Mouse (Mus musculus): Measurements from ENCODE around the gene Sigirr. TPM values are rescaled to one million over a fixed set of nuclear protein-coding genes. Genes with fewer than 3 reads are reported as not detected.
A peak's percentile ranks its signal among the peaks of the same experiment; 100 is the strongest.

The Sigirr gene
- polyA plus RNA-seq, 1 experiment from 2014 or later = 2.2 TPM

DNA sequence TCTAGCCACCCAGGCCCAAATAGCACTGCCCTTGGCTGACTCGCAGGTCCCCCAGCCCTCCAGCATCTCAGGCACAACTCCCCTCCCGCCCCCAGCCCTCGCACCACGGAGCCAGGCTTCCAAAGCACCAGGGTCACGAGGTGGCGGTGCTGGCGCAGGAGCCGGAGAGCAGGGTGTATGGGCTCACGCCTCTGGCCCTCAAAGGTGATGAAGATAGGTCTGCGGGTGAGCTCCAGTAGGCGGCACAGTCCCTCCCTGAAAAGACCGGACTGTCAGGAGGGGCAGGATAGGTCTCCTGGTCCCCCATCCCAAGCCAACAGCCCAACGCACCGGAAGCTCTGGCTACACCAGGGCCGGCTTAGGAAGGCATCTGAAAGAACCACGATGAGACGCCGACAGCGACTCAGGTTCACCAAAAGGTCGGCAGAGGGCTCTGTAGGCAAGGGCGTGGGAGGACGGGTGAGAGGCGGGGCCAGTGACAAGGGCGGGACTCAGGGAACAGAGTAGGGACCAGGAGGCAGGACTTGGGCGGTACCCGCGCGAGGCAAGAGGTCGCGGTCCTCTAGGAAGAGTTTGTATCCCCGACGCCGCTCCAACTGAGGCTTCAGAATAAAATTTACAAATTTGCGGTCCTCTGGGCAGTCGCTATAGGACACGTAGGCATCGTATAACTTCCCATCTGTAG, 8.2 kb downstream of the Sigirr start:
- peaks cover 53% of the 10 kb centered on the region for H3K4me1 ChIP-seq
- H3K36me3 ChIP-seq (replicated peaks) = no peaks in the 10 kb centered on the region
- peak overlapping the region; percentile 78 for H3K27ac ChIP-seq
- H3K4me3 ChIP-seq = peak overlapping the region; percentile 45
- peaks cover 85% of the 10 kb centered on the region for H3K27me3 ChIP-seq (ENCODE audit: poor library complexity, severe bottlenecking)
- peak; percentile 86 for DNase-seq (ENCODE audit: extremely low spot score, low spot score)
- H3K9me3 ChIP-seq = no peaks in the 10 kb centered on the region
- 8% methylated on average over 37 of the region's 37 CpGs for WGBS

DNA sequence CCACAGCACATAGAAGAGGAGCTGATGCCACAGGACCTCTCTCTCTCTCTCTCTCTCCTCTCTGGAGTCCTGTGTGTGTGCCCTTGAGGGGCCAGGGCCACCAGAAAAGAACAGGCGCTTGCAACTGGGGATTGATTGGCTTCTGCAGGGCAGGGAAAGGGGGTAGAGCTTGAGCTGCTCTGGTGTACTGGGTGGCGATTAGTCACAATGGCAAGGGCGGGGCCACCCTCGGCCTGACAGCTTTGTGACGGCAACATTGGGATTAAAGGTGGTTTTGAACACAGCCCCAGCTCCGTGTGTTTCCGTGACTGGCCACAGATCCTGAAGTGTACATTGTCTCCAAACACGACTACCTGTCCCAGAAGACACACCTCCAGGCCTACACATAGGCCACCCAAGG, 10.1 kb downstream of the Sigirr start:
- no peaks in the 10 kb centered on the region for H3K9me3 ChIP-seq
- no peaks in the 10 kb centered on the region for H3K36me3 ChIP-seq (replicated peaks)
- 66% methylated on average over 8 of the region's 8 CpGs for WGBS
- H3K27me3 ChIP-seq (ENCODE audit: poor library complexity, severe bottlenecking) = peaks cover 84% of the 10 kb centered on the region
- no peak for DNase-seq (ENCODE audit: extremely low spot score, low spot score)
- no peak overlapping the region for H3K27ac ChIP-seq
- H3K4me3 ChIP-seq = no peak overlapping the region
- H3K4me1 ChIP-seq = peaks cover 45% of the 10 kb centered on the region

- no peak overlapping the region for H3K27ac ChIP-seq
- no peaks in the 10 kb centered on the region for H3K9me3 ChIP-seq
- H3K4me3 ChIP-seq = peak overlapping the region; percentile 35
- 24% methylated on average over 18 of the region's 18 CpGs for WGBS
- peaks cover 36% of the 10 kb centered on the region for H3K4me1 ChIP-seq
- H3K36me3 ChIP-seq (replicated peaks) = no peaks in the 10 kb centered on the region
- H3K27me3 ChIP-seq (ENCODE audit: poor library complexity, severe bottlenecking) = peaks cover 69% of the 10 kb centered on the region
- DNase-seq (ENCODE audit: extremely low spot score, low spot score) = no peak
These were observed 11.9 kb downstream of the Sigirr start for GRCm38 (mm10) chr7:141088473-141088872.

DNA sequence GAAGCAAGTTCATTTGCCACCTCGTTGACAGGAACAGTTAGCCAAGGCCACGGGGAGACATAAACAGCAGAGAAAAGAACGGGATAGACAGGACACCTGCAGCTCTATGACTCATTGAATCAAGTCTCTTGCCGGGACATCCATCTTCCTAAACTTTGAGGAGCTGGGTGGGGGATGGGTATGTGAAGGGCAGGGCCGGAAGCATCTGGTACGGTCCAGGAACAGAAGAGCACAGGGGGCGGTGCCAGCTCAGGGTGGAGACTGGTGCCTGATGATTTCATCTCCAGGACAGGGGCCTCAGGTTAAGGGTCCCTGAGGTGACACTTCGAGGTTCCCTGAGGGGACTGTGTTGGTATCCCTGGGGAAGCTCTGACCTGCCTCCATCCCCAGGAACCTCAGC, 12.5 kb downstream of the Sigirr start:
- H3K4me3 ChIP-seq = no peak overlapping the region
- no peak overlapping the region for H3K27ac ChIP-seq
- H3K9me3 ChIP-seq = no peaks in the 10 kb centered on the region; the same call in 1 of the 2 replicates
- no peak for DNase-seq (ENCODE audit: extremely low spot score, low spot score)
- peaks cover 64% of the 10 kb centered on the region for H3K27me3 ChIP-seq (ENCODE audit: poor library complexity, severe bottlenecking)
- 57% methylated on average over 8 of the region's 8 CpGs for WGBS
- H3K4me1 ChIP-seq = peaks cover 34% of the 10 kb centered on the region
- no peaks in the 10 kb centered on the region for H3K36me3 ChIP-seq (replicated peaks)

DNA sequence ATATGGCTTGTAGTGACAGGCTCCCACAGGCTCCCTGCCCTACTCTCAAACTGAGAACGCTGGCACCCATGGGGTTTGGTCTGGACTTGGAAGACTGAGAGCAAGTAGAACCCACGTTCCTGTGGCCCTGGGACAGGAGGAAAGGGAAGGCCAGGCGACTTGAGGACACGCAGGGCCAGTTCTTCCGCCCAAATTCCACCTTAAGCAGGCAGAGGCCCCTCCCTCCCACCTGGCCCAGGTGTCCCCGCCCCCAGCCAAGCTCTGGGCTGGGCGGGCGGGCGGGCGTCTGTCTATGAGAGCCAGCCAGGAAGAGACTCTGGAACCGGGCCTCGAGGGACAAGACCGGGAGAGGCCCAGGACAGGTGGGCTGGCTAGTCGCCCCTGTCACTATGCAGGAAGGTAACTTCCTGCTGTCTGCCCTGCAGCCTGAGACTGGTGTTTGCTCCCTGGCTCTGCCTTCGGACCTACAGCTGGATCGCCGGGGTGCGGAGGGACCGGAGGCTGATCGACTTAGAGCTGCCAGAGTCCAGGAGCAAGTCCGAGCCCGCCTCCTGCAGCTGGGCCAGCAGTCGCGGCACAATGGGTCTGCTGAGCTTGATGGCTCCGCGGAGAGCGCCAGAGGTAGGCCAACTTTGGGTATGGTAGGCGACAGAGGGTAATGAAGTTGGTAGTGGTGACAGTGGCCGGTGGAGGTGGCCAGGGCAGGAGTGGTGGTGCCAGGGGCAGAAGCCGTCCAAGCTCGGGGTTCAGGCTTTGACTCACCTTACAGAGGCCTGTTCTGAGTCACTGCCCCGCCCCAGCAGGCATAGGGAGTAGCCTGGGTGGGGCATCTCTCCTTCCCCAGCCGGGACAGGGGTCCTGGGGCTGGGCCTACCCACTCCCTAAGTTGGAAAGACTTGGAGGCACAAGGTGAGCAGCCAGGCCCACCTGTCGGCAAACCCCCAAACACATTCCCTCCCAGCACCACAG, 20.6 kb downstream of the Sigirr start:
- H3K4me1 ChIP-seq = peaks cover 20% of the 10 kb centered on the region; the same call in 1 of the 2 replicates
- WGBS = 20% methylated on average over 34 of the region's 34 CpGs
- H3K27ac ChIP-seq = 0 out of 2 replicates have a peak overlapping the region, but pooled peaks have one; percentile 20

DNA sequence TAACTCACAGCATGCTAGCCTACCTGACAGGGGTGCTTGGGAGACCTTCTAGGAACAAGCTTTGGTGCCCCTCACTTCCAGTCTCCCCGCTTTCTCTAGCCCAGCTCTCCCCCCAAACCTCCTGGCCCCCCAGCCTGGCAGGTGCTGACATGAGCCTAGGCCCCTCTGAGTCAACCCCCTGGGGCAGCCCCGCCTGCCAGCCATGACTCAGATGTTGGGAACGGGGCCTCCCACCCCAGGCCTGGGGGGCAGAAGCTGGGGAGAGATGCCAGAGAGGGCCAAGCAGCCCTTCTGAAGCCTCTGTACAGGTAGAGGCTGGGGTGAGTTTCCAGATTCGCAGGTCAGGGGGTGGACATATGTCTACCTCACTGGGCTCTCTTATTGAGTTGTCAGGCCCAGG, 21.5 kb downstream of the Sigirr start:
- Histone ChIP-seq H3K4me3 (no peak overlapping the region), H3K9me3 (no peaks in the 10 kb centered on the region; the same call in 1 of the 2 replicates), H3K27me3 (ENCODE audit: poor library complexity, severe bottlenecking) (peaks cover 42% of the 10 kb centered on the region), H3K4me1 (peaks cover 20% of the 10 kb centered on the region; the same call in 1 of the 2 replicates), H3K36me3 (replicated peaks) (no peaks in the 10 kb centered on the region), H3K27ac (no peak overlapping the region)
- 87% methylated on average over 4 of the region's 4 CpGs for WGBS
- no peak for DNase-seq (ENCODE audit: extremely low spot score, low spot score)

More for the DNA sequence above, 20.6 kb downstream of the Sigirr start:
- peaks cover 42% of the 10 kb centered on the region for H3K27me3 ChIP-seq (ENCODE audit: poor library complexity, severe bottlenecking)
- DNase-seq (ENCODE audit: extremely low spot score, low spot score) = no peak
- H3K9me3 ChIP-seq = no peaks in the 10 kb centered on the region; the same call in 1 of the 2 replicates
- H3K4me3 ChIP-seq = no peak overlapping the region; the same call in 1 of the 2 replicates
- no peaks in the 10 kb centered on the region for H3K36me3 ChIP-seq (replicated peaks)

- Histone ChIP-seq H3K27me3 (ENCODE audit: poor library complexity, severe bottlenecking) (peaks cover 41% of the 10 kb centered on the region), H3K36me3 (replicated peaks) (no peaks in the 10 kb centered on the region), H3K4me3 (no peak within 1 kb of the TSS), H3K9me3 (no peaks in the 10 kb centered on the region; the same call in 1 of the 2 replicates), H3K27ac (no peak within 1 kb of the TSS), H3K4me1 (peaks cover 20% of the 10 kb centered on the region; the same call in 1 of the 2 replicates)
- no peak for DNase-seq (ENCODE audit: extremely low spot score, low spot score)
- 92% methylated on average over 15 of the region's 15 CpGs for WGBS
These were observed 22.5 kb downstream of the Sigirr start, which contains the start of gene Pkp3 for GRCm38 (mm10) chr7:141077841-141078240. TSS of gene Pkp3 (plus strand) at chr7:141078218.

DNA sequence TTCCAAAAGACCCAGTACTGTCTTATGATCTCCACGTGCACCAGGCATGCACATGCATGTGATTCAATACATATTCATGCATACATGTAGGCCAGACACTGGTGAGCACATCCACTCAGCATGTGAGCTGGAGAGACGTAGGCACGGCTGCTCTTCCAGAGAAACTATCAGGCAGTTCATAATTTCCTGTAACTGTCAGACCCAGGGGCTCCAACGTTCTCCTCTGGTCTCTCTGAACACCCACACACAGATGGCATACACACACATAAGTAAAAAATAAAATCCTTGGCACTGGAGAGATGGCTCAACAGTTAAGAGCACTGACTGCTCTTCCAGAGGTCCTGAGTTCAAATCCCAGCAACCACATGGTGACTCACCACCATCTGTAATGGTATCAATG, 26.6 kb downstream of the Sigirr start:
- Histone ChIP-seq H3K36me3 (replicated peaks) (peaks cover 2% of the 10 kb centered on the region), H3K27ac (no peak overlapping the region), H3K9me3 (no peaks in the 10 kb centered on the region), H3K4me3 (no peak overlapping the region), H3K4me1 (peaks cover 25% of the 10 kb centered on the region), H3K27me3 (ENCODE audit: poor library complexity, severe bottlenecking) (peaks cover 48% of the 10 kb centered on the region)
- DNase-seq (ENCODE audit: extremely low spot score, low spot score) = no peak
- 85% methylated on average over 4 of the region's 4 CpGs for WGBS

- Histone ChIP-seq H3K36me3 (replicated peaks) (peaks cover 18% of the 10 kb centered on the region), H3K9me3 (no peaks in the 10 kb centered on the region), H3K4me1 (peaks cover 24% of the 10 kb centered on the region), H3K27ac (no peak overlapping the region), H3K4me3 (no peak overlapping the region), H3K27me3 (ENCODE audit: poor library complexity, severe bottlenecking) (peaks cover 49% of the 10 kb centered on the region)
- no peak for DNase-seq (ENCODE audit: extremely low spot score, low spot score)
- 40% methylated on average over 23 of the region's 23 CpGs for WGBS
These were observed 28.2 kb downstream of the Sigirr start for GRCm38 (mm10) chr7:141072017-141072745.

- H3K9me3 ChIP-seq = no peaks in the 10 kb centered on the region
- 2% methylated on average over 51 of the region's 51 CpGs for WGBS
- peak; percentile 79 for DNase-seq (ENCODE audit: extremely low spot score, low spot score)
- peaks cover 24% of the 10 kb centered on the region for H3K4me1 ChIP-seq
- peak overlapping the region; percentile 72 for H3K27ac ChIP-seq
- H3K36me3 ChIP-seq (replicated peaks) = peaks cover 37% of the 10 kb centered on the region
- peak overlapping the region; percentile 51 for H3K4me3 ChIP-seq
- peaks cover 49% of the 10 kb centered on the region for H3K27me3 ChIP-seq (ENCODE audit: poor library complexity, severe bottlenecking)
These were observed 30.1 kb downstream of the Sigirr start for GRCm38 (mm10) chr7:141070058-141070862.

DNA sequence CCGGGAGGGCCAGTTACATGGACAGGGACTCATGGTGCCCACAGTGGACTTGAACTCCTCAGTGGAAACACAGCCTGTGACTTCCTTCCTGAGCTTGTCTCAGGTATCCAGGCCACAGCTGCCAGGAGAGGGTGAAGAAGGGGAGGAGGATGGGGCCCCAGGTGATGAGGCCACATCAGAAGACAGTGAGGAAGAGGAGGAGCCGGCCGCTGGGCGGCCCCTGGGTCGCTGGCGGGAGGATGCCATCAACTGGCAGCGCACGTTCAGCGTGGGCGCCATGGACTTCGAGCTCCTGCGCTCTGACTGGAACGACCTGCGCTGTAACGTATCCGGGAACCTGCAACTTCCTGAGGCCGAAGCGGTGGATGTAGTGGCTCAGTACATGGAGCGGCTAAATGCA, 32.0 kb downstream of the Sigirr start:
- DNase-seq (ENCODE audit: extremely low spot score, low spot score) = no peak
- Histone ChIP-seq H3K27me3 (ENCODE audit: poor library complexity, severe bottlenecking) (peaks cover 49% of the 10 kb centered on the region), H3K4me1 (peaks cover 24% of the 10 kb centered on the region), H3K4me3 (no peak overlapping the region), H3K9me3 (no peaks in the 10 kb centered on the region), H3K36me3 (replicated peaks) (peaks cover 57% of the 10 kb centered on the region), H3K27ac (no peak overlapping the region)
- WGBS = 88% methylated on average over 19 of the region's 19 CpGs
